Mouse (Mus musculus): Measurements from ENCODE around the gene Nckap5l.

GRCm38 (mm10) chr15:99454585-99455279, 2.8 kb downstream of the Nckap5l start:
- no peak for TF ChIP-seq CTCF (IDR thresholded peaks at IDR 0.05)
- TF ChIP-seq EP300 (IDR thresholded peaks at IDR 0.05), result no peak
